In the genomic region with DNA sequence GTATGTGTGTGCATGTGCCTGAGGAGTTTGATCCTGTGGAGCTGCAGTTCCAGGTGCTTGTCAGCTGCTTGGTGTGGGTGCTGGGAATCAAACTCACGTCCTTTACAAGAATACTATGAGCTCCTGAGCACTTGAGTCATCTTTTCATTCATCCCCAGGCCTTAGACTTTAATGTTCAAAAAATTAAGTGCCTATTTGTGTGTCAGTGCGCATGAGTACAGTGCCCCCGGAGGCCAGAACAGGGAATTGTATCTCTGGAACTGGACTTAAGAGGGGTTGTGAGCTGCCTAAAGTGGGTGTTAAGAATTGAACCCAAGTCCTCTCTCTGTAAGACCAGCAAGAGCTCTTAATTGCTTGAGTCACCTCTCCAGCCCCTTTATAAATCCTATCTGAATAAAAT, we compare ENCODE assay signal across 8 mouse cellular contexts. TPM values are rescaled to one million over a fixed set of nuclear protein-coding genes. Genes with fewer than 3 reads are reported as not detected.
DNase-seq lines count a peak whose midpoint lies in the region; ATAC-seq and TF ChIP-seq lines count a peak whose summit lies in the region.

No protein-coding gene starts in this region.

- no peak overlapping the region for H3K4me3 ChIP-seq in liver, embryonic 11.5 days (ENCODE audit: low read depth, low read length)
- no peak overlapping the region for H3K4me3 ChIP-seq in liver, postnatal 0 days (ENCODE audit: low read depth, low read length)

- H3K4me2 ChIP-seq in liver, embryonic 11.5 days, result no peak overlapping the region
- H3K4me2 ChIP-seq in liver, postnatal 0 days (ENCODE audit: low read depth, low read length), result no peak overlapping the region

- 59% methylated on average over 3 of the region's 3 CpGs for WGBS in liver, embryonic 11.5 days
- 64% methylated on average over 3 of the region's 3 CpGs for WGBS in liver, postnatal 0 days (ENCODE audit: insufficient replicate concordance)

- H3K27me3 ChIP-seq in liver, embryonic 11.5 days (replicated peaks; ENCODE audit: control insufficient read depth, insufficient read depth, low read length), result no peaks in the 10 kb centered on the region
- no peaks in the 10 kb centered on the region for H3K27me3 ChIP-seq in liver, postnatal 0 days (ENCODE audit: insufficient read depth, low read length)

- H3K9ac ChIP-seq in liver, embryonic 11.5 days (ENCODE audit: low read depth, low read length), result no peak overlapping the region
- H3K9ac ChIP-seq in liver, postnatal 0 days (replicated peaks), result no peak overlapping the region

- peak; percentile 55 for TF ChIP-seq CTCF in liver, postnatal 0 days (IDR thresholded peaks at IDR 0.05; ENCODE audit: low read depth)

- ATAC-seq in liver, embryonic 11.5 days (replicated peaks; ENCODE audit: low FRiP score), result no peak
- ATAC-seq in liver, postnatal 0 days, result no peak

- H3K4me1 ChIP-seq in liver, embryonic 11.5 days (replicated peaks; ENCODE audit: control insufficient read depth, insufficient read depth, low read length), result no peaks in the 10 kb centered on the region
- no peaks in the 10 kb centered on the region for H3K4me1 ChIP-seq in liver, postnatal 0 days (ENCODE audit: insufficient read depth)

- no peak overlapping the region for H3K27ac ChIP-seq in liver, embryonic 11.5 days (ENCODE audit: low read depth, low read length)
- no peak overlapping the region for H3K27ac ChIP-seq in liver, postnatal 0 days (ENCODE audit: low read depth)

- DNase-seq in liver (peak; percentile 13), MEL-GATA-1-ER (ENCODE audit: extremely low read depth, low read depth) (peak; percentile 18)
- no peak for DNase-seq in liver, embryonic 11.5 days (ENCODE audit: low spot score)
- peak; percentile 27 for DNase-seq in c-Kit-positive CD71-positive TER-119-negative erythroid progenitor cells, embryonic 14.5 days (ENCODE audit: low read depth)
- peak; percentile 23 for DNase-seq in liver, postnatal 0 days
- DNase-seq in ovary, postnatal 36 days (ENCODE audit: low spot score), result no peak
- no peak for DNase-seq in right cerebral cortex, postnatal 36 days (ENCODE audit: low spot score in 2 of 2)
- no peak for DNase-seq in right cerebral cortex, postnatal 10 days (ENCODE audit: low spot score in 2 of 2)

- H3K36me3 ChIP-seq in liver, embryonic 11.5 days (ENCODE audit: control insufficient read depth, insufficient read depth, low read length), result no peaks in the 10 kb centered on the region
- no peaks in the 10 kb centered on the region for H3K36me3 ChIP-seq in liver, postnatal 0 days (replicated peaks; ENCODE audit: insufficient read depth, low read length)

- H3K9me3 ChIP-seq in liver, embryonic 11.5 days (ENCODE audit: control insufficient read depth, low read length), result no peaks in the 10 kb centered on the region
- H3K9me3 ChIP-seq in liver, postnatal 0 days (ENCODE audit: low read length), result no peaks in the 10 kb centered on the region

- TF ChIP-seq EP300 in liver, postnatal 0 days (IDR thresholded peaks at IDR 0.05; ENCODE audit: low read depth), result no peak

RNA-seq across cellular contexts. Expression of a gene that starts 9.6 kb away (rescaled TPM):
- polyA plus RNA-seq in liver, embryonic 11.5 days (2014; fragmentation: Nextera tagmentation; extraction: Ambion mirVana), result 3.8 and 4.8 TPM in 2 replicates
- polyA plus RNA-seq in liver, postnatal 0 days (2015; fragmentation: Nextera tagmentation; extraction: Ambion mirVana), result 3.2 TPM in 2 replicates

RNA-seq across cellular contexts. Expression of a gene that starts 20.4 kb away (rescaled TPM):
- 0.74 and 0.75 TPM in 2 replicates for polyA plus RNA-seq in liver, embryonic 11.5 days (2014; fragmentation: Nextera tagmentation; extraction: Ambion mirVana)
- polyA plus RNA-seq in liver, postnatal 0 days (2015; fragmentation: Nextera tagmentation; extraction: Ambion mirVana), result 0.04 and 0.05 TPM in 2 replicates

RNA-seq across cellular contexts. Expression of a gene that starts 44.9 kb away (rescaled TPM):
- 15.1 and 16.3 TPM in 2 replicates for polyA plus RNA-seq in liver, embryonic 11.5 days (2014; fragmentation: Nextera tagmentation; extraction: Ambion mirVana)
- polyA plus RNA-seq in liver, postnatal 0 days (2015; fragmentation: Nextera tagmentation; extraction: Ambion mirVana), result 12.2 and 13.7 TPM in 2 replicates

RNA-seq across cellular contexts. Expression of a gene that starts 56.3 kb away (rescaled TPM):
- polyA plus RNA-seq in liver, embryonic 11.5 days (2014; fragmentation: Nextera tagmentation; extraction: Ambion mirVana), result 49.2 and 60.3 TPM in 2 replicates
- polyA plus RNA-seq in liver, postnatal 0 days (2015; fragmentation: Nextera tagmentation; extraction: Ambion mirVana), result 13.4 and 14.1 TPM in 2 replicates

Comparison
In these comparisons a context has a peak if more than half of its experiments do, and no peak if none do; other contexts are left out.
1. DNase-seq: peak in liver (single experiment), MEL-GATA-1-ER (single experiment), c-Kit-positive CD71-positive TER-119-negative erythroid progenitor cells, embryonic 14.5 days (single experiment) and liver, postnatal 0 days (single experiment); none in liver, embryonic 11.5 days (single experiment), ovary, postnatal 36 days (single experiment), right cerebral cortex, postnatal 36 days (0 of 2) and right cerebral cortex, postnatal 10 days (0 of 2).